Mouse (Mus musculus): Measurements from ENCODE around the gene Sgca. TPM values are rescaled to one million over a fixed set of nuclear protein-coding genes. Genes with fewer than 3 reads are reported as not detected.

The Sgca gene
- polyA plus RNA-seq, 1 experiment = not detected

GRCm38 (mm10) chr11:94913302-94914090, 62.6 kb downstream of the Sgca start:
- TF ChIP-seq CTCF (IDR thresholded peaks at IDR 0.05; ENCODE audit: borderline replicate concordance, insufficient read depth, low read length) = no peak
- TF ChIP-seq POLR2A (IDR thresholded peaks at IDR 0.05; ENCODE audit: low read depth, low read length) = no peak
- H3K4me3 ChIP-seq (ENCODE audit: insufficient read depth, low read length) = no peak overlapping the region
- peaks cover 27% of the 10 kb centered on the region for H3K4me1 ChIP-seq (ENCODE audit: control insufficient read depth, insufficient read depth, low read length)
- H3K27ac ChIP-seq (ENCODE audit: insufficient read depth, low read length) = peak overlapping the region; percentile 75

Other genes starting within 250 kb of the Sgca start
- not detected in 2 replicates for gene Cdc34b, start 234.5 kb downstream of the Sgca start, polyA plus RNA-seq (2011; ENCODE audit: insufficient read length, low read depth, missing spikeins)
- not detected in 2 replicates for gene Tmem92, start 193.6 kb downstream of the Sgca start, polyA plus RNA-seq (2011; ENCODE audit: insufficient read length, low read depth, missing spikeins)
- gene Col1a1, start 40.1 kb downstream of the Sgca start, polyA plus RNA-seq (2011; ENCODE audit: insufficient read length, low read depth, missing spikeins) = 6,098 and 7,850 TPM in 2 replicates
- not detected in 2 replicates for gene Hils1, start 8.7 kb downstream of the Sgca start, polyA plus RNA-seq (2011; ENCODE audit: insufficient read length, low read depth, missing spikeins)
- 44.3 and 61.7 TPM in 2 replicates for gene Ppp1r9b, start 14.7 kb upstream of the Sgca start, polyA plus RNA-seq (2011; ENCODE audit: insufficient read length, low read depth, missing spikeins)
- 11.6 and 14.2 TPM in 2 replicates for gene Samd14, start 33.6 kb upstream of the Sgca start, polyA plus RNA-seq (2011; ENCODE audit: insufficient read length, low read depth, missing spikeins)
- 8.6 and 10.0 TPM in 2 replicates for gene Pdk2, start 65.0 kb upstream of the Sgca start, polyA plus RNA-seq (2011; ENCODE audit: insufficient read length, low read depth, missing spikeins)
- 6.9 and 12.8 TPM in 2 replicates for gene Itga3, start 100.5 kb upstream of the Sgca start, polyA plus RNA-seq (2011; ENCODE audit: insufficient read length, low read depth, missing spikeins)
- gene Dlx3, start 143.8 kb upstream of the Sgca start, polyA plus RNA-seq (2011; ENCODE audit: insufficient read length, low read depth, missing spikeins) = 0.19 TPM in 1 of 2 replicates, not detected in the other
- gene Dlx4, start 169.9 kb upstream of the Sgca start, polyA plus RNA-seq (2011; ENCODE audit: insufficient read length, low read depth, missing spikeins) = not detected in 2 replicates